Mouse (Mus musculus) hindbrain, embryonic 11.5 days (tissue): ENCODE measurements around the gene Ppp1r13l. TPM values are rescaled to one million over a fixed set of nuclear protein-coding genes. Genes with fewer than 3 reads are reported as not detected.
A peak's percentile ranks its signal among the peaks of the same experiment; 100 is the strongest.

Source experiments
- ATAC-seq: fragments of 200-750 bp; cut with Nextera tagmentation; 2 replicates; pipeline ENCODE4 v1.8.0; 2017; ENCODE audit warnings: mild to moderate bottlenecking, moderate TSS enrichment, moderate library complexity; ENCODE audit not compliant: low FRiP score
- DNase-seq: peaks from one replicate; pipeline ENCODE4 v3.0.0-alpha.2; 2015; ENCODE audit warnings: low spot score
- H3K27ac ChIP-seq: fragments of 300-500 bp; sonication (generic); 2 replicates; pipeline ENCODE4 v1.5.1; 2014; ENCODE audit warnings: mild to moderate bottlenecking, low read depth, low read length
- H3K27me3 ChIP-seq: fragments of 300-500 bp; sonication (generic); 2 replicates; pipeline ENCODE4 v1.6.1; 2014; ENCODE audit warnings: mild to moderate bottlenecking, low read length, moderate library complexity, mixed read lengths; ENCODE audit not compliant: control insufficient read depth, insufficient read depth
- H3K36me3 ChIP-seq: fragments of 300-500 bp; sonication (generic); 2 replicates; pipeline ENCODE4 v1.6.1; 2014; ENCODE audit warnings: mild to moderate bottlenecking, low read length, moderate library complexity, mixed read lengths; ENCODE audit not compliant: control insufficient read depth, insufficient read depth
- H3K4me1 ChIP-seq: fragments of 300-500 bp; sonication (generic); replicated peaks from 2 replicates; pipeline ENCODE4 v1.6.1; 2014; ENCODE audit warnings: low read length, mixed read lengths; ENCODE audit not compliant: control insufficient read depth, insufficient read depth
- H3K4me2 ChIP-seq: fragments of 300-500 bp; sonication (generic); replicated peaks from 2 replicates; pipeline ENCODE4 v1.6.1; 2014; ENCODE audit warnings: mild to moderate bottlenecking, low read depth, low read length
- H3K4me3 ChIP-seq: fragments of 300-500 bp; sonication (generic); 2 replicates; pipeline ENCODE4 v1.5.1; 2014; ENCODE audit warnings: low read depth, low read length
- H3K9ac ChIP-seq: fragments of 300-500 bp; sonication (generic); 2 replicates; pipeline ENCODE4 v1.6.1; 2014; ENCODE audit warnings: low read depth, low read length
- H3K9me3 ChIP-seq: fragments of 300-500 bp; sonication (generic); 2 replicates; pipeline ENCODE4 v1.6.1; 2016; ENCODE audit warnings: low read length; ENCODE audit not compliant: control insufficient read depth
- WGBS: fragments of 180-500 bp; shearing (Covaris S2); extraction: QIAGEN DNeasy Blood & Tissue Kit; methylation state at CpG from one replicate; pipeline ENCODE4 v1.1.7; 2014; 5-methylcytosine and 5-hydroxymethylcytosine counted together
- polyA plus RNA-seq: library from polyadenylated mRNA; unstranded; fragments of >200 nt; fragmentation: Nextera tagmentation; extraction: Ambion mirVana; gene quantifications from 2 replicates; pipeline ENCODE4 v1.2.1, GENCODE M21; 2014

Ppp1r13l gene
- 3.2 and 5.0 TPM in 2 replicates for polyA plus RNA-seq

DNA sequence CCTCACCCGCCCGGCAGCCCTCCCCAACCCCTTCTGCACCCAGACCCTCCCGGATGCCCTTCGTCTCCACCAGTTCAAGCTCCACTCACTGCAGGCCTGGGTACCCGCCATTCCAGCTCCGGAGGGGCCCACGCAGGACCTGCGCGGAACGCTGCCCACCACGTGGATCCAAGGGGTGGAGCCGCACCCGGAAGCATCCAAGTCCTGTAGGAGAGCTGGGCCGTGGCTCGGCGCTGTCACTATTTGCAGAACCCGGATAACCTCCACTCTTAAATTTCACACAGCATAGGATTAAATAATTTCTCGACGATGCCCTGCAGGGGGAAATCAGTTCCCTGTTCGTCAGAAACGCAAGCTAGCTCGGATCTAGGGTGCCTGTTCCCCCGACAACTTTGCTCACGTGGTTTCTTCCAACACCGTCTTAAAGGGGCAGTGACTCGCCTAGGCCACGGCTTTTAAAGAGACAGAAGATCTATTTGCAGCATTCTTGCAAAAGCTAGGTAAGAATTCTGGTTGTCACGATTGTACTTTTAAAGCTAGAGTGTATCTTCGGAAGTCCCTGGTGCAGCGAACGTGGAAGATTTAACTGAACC lies at the start of gene Ppp1r13l, which contains the start of gene Cd3eap:
TSS of gene Ppp1r13l (plus strand) at position 451 of the 593 bp plus-strand sequence.
TSS of gene Cd3eap (minus strand) at position 185 of the 593 bp plus-strand sequence.
- ATAC-seq = peak; percentile 68
- H3K9me3 ChIP-seq = no peaks in the 10 kb centered on the region
- WGBS = under 1% methylated on average over 31 of the region's 31 CpGs
- peaks cover 15% of the 10 kb centered on the region; the same call in 1 of the 2 replicates for H3K4me1 ChIP-seq
- H3K4me3 ChIP-seq = peak within 1 kb of the TSS; percentile 62
- peaks cover 4% of the 10 kb centered on the region; the same call in 1 of the 2 replicates for H3K27me3 ChIP-seq
- peak; percentile 86 for DNase-seq
- peak within 1 kb of the TSS; percentile 59 for H3K9ac ChIP-seq
- H3K36me3 ChIP-seq = peaks cover 9% of the 10 kb centered on the region
- peak within 1 kb of the TSS; percentile 96 for H3K4me2 ChIP-seq
- peak within 1 kb of the TSS; percentile 17; the same call in 1 of the 2 replicates for H3K27ac ChIP-seq

- H3K9ac ChIP-seq = peak within 1 kb of the TSS; percentile 8; the same call in 1 of the 2 replicates
- peak within 1 kb of the TSS; percentile 94 for H3K4me2 ChIP-seq
- WGBS = under 1% methylated on average over 44 of the region's 49 CpGs
- H3K9me3 ChIP-seq = no peaks in the 10 kb centered on the region
- DNase-seq (peak; percentile 97), ATAC-seq (peak; percentile 86)
- H3K36me3 ChIP-seq = no peaks in the 10 kb centered on the region
- peak within 1 kb of the TSS; percentile 59 for H3K4me3 ChIP-seq
- peaks cover 3% of the 10 kb centered on the region; the same call in 1 of the 2 replicates for H3K4me1 ChIP-seq
- no peak within 1 kb of the TSS for H3K27ac ChIP-seq
- H3K27me3 ChIP-seq = peaks cover 30% of the 10 kb centered on the region
Observed at GRCm38 (mm10) chr7:19309884-19310641, 49.5 kb upstream of the Ppp1r13l start, which contains the start of gene Fosb. Fosb (minus strand) TSS chr7:19310051.

GRCm38 (mm10) chr7:19311991-19312390 lies 47.6 kb upstream of the Ppp1r13l start:
- H3K36me3 ChIP-seq = no peaks in the 10 kb centered on the region
- no peak for DNase-seq
- WGBS = 44% methylated on average over 4 of the region's 4 CpGs
- H3K4me3 ChIP-seq = no peak overlapping the region
- no peak overlapping the region for H3K4me2 ChIP-seq
- no peaks in the 10 kb centered on the region for H3K9me3 ChIP-seq
- H3K9ac ChIP-seq = no peak overlapping the region
- H3K27me3 ChIP-seq = peaks cover 13% of the 10 kb centered on the region
- H3K27ac ChIP-seq = no peak overlapping the region
- peaks cover 7% of the 10 kb centered on the region; the same call in 1 of the 2 replicates for H3K4me1 ChIP-seq
- no peak for ATAC-seq

GRCm38 (mm10) chr7:19314033-19314432 lies 45.5 kb upstream of the Ppp1r13l start:
- ATAC-seq (no peak), DNase-seq (no peak)
- Histone ChIP-seq H3K4me1 (peaks cover 6% of the 10 kb centered on the region; the same call in 1 of the 2 replicates), H3K36me3 (no peaks in the 10 kb centered on the region), H3K9ac (no peak overlapping the region), H3K9me3 (no peaks in the 10 kb centered on the region), H3K4me3 (no peak overlapping the region), H3K27me3 (peaks cover 7% of the 10 kb centered on the region; the same call in 1 of the 2 replicates), H3K4me2 (no peak overlapping the region), H3K27ac (no peak overlapping the region)
- 53% methylated on average over 5 of the region's 5 CpGs for WGBS

GRCm38 (mm10) chr7:19316451-19317161 lies 42.9 kb upstream of the Ppp1r13l start:
- Histone ChIP-seq H3K4me1 (0 out of 2 replicates have a peak, but pooled peaks cover 6% of the 10 kb centered on the region), H3K9ac (0 out of 2 replicates have a peak overlapping the region, but pooled peaks have one; percentile 31), H3K36me3 (no peaks in the 10 kb centered on the region), H3K27me3 (peaks cover 6% of the 10 kb centered on the region; the same call in 1 of the 2 replicates), H3K9me3 (no peaks in the 10 kb centered on the region), H3K4me2 (no peak overlapping the region), H3K27ac (no peak overlapping the region), H3K4me3 (no peak overlapping the region)
- 49% methylated on average over 14 of the region's 14 CpGs for WGBS
- ATAC-seq = no peak
- no peak for DNase-seq

DNA sequence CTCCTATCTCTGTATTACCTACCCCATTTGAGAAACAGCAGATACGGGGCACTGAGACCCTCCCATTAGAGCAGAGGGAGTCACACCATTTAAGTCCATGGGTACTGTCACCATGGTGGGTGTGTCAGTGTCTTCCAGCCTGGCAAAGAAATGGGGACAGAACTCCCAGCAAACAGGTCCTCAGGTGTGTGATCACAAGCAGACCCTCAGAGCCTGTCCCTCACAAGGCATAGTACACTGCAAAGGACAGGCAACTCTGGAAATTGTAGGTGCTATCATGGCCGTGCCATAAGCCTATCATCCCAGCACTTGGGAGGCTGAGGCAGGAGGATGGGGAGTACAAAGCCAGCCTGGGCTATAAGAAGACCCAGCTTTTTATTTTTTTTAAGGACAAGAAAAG lies 41.3 kb upstream of the Ppp1r13l start:
- no peak overlapping the region for H3K4me3 ChIP-seq
- 67% methylated on average over 2 of the region's 2 CpGs for WGBS
- DNase-seq = no peak
- no peak overlapping the region for H3K27ac ChIP-seq
- no peaks in the 10 kb centered on the region for H3K9me3 ChIP-seq
- ATAC-seq = no peak
- H3K36me3 ChIP-seq = no peaks in the 10 kb centered on the region
- H3K4me2 ChIP-seq = no peak overlapping the region
- peaks cover 6% of the 10 kb centered on the region; the same call in 1 of the 2 replicates for H3K27me3 ChIP-seq
- 0 out of 2 replicates have a peak, but pooled peaks cover 6% of the 10 kb centered on the region for H3K4me1 ChIP-seq
- no peak overlapping the region for H3K9ac ChIP-seq

GRCm38 (mm10) chr7:19318676-19319075 lies 40.9 kb upstream of the Ppp1r13l start:
- H3K4me2 ChIP-seq = no peak overlapping the region
- ATAC-seq = no peak
- no peak for DNase-seq
- peaks cover 6% of the 10 kb centered on the region; the same call in 1 of the 2 replicates for H3K27me3 ChIP-seq
- 81% methylated on average over 7 of the region's 7 CpGs for WGBS
- no peak overlapping the region for H3K27ac ChIP-seq
- H3K9ac ChIP-seq = no peak overlapping the region
- no peak overlapping the region for H3K4me3 ChIP-seq
- H3K9me3 ChIP-seq = no peaks in the 10 kb centered on the region
- no peaks in the 10 kb centered on the region for H3K36me3 ChIP-seq
- H3K4me1 ChIP-seq = 0 out of 2 replicates have a peak, but pooled peaks cover 6% of the 10 kb centered on the region

DNA sequence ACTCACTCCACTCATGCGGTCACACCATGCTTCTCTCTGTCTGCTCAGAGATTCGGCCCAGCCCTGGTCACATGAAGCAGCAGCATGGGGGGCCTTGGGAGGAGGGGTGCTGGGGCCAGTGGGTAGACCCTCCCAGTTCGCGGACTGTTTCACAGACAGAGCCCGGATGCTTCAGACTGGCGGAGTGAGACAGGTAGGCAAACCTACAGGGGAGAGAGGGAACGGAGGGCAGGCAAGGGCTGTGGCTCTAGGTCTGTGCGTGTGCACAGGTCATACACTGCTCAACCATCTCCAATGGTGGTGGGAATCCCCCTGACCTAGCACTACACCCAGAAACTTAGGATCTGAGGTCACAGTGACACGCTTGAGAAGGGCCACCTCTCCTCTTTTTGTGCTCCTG lies 40.1 kb upstream of the Ppp1r13l start:
- H3K4me3 ChIP-seq = peak overlapping the region; percentile 32
- H3K9me3 ChIP-seq = no peaks in the 10 kb centered on the region
- no peaks in the 10 kb centered on the region for H3K36me3 ChIP-seq
- no peak overlapping the region for H3K27ac ChIP-seq
- 0 out of 2 replicates have a peak, but pooled peaks cover 6% of the 10 kb centered on the region for H3K4me1 ChIP-seq
- H3K4me2 ChIP-seq = peak overlapping the region; percentile 87
- 15% methylated on average over 9 of the region's 9 CpGs for WGBS
- DNase-seq (no peak), ATAC-seq (peak; percentile 75)
- 0 out of 2 replicates have a peak, but pooled peaks cover 2% of the 10 kb centered on the region for H3K27me3 ChIP-seq
- H3K9ac ChIP-seq = peak overlapping the region; percentile 29
